Mouse (Mus musculus): ENCODE data around the gene Josd2.

Gene Josd2

GRCm38 (mm10) chr7:44471880-44472557 lies 4.2 kb downstream of the Josd2 start:
- DNase-seq (ENCODE audit: low read depth in 2 of 2, low spot score in 2 of 2): no peak

GRCm38 (mm10) chr7:44472558-44472885 lies 4.7 kb downstream of the Josd2 start:
- DNase-seq (ENCODE audit: low read depth in 2 of 2, low spot score in 2 of 2): no peak

GRCm38 (mm10) chr7:44472961-44473646 lies 5.3 kb downstream of the Josd2 start:
- no peak for DNase-seq (ENCODE audit: low read depth in 2 of 2, low spot score in 2 of 2)

- no peak for DNase-seq (ENCODE audit: low read depth in 2 of 2, low spot score in 2 of 2)
Observed at GRCm38 (mm10) chr7:44474419-44474818, 6.6 kb downstream of the Josd2 start.

- DNase-seq (ENCODE audit: low read depth in 2 of 2, low spot score in 2 of 2): no peak
Observed at GRCm38 (mm10) chr7:44475046-44475614, 7.3 kb downstream of the Josd2 start.

- DNase-seq (ENCODE audit: low read depth in 2 of 2, low spot score in 2 of 2): no peak
Observed at GRCm38 (mm10) chr7:44482836-44483435, 15.2 kb downstream of the Josd2 start.

- DNase-seq (ENCODE audit: low read depth in 2 of 2, low spot score in 2 of 2): no peak
Observed at GRCm38 (mm10) chr7:44484109-44484508, 16.3 kb downstream of the Josd2 start.

GRCm38 (mm10) chr7:44484841-44485571 lies 17.2 kb downstream of the Josd2 start:
- peak; percentile 48 to 67 for DNase-seq (ENCODE audit: low read depth in 2 of 2, low spot score in 2 of 2)

GRCm38 (mm10) chr7:44485572-44486195 lies 17.9 kb downstream of the Josd2 start:
- no peak for DNase-seq (ENCODE audit: low read depth in 2 of 2, low spot score in 2 of 2)

- DNase-seq (ENCODE audit: low read depth in 2 of 2, low spot score in 2 of 2): no peak
Observed at GRCm38 (mm10) chr7:44486927-44487575, 19.3 kb downstream of the Josd2 start.

GRCm38 (mm10) chr7:44487936-44488335 lies 20.2 kb downstream of the Josd2 start:
- no peak for DNase-seq (ENCODE audit: low read depth in 2 of 2, low spot score in 2 of 2)

GRCm38 (mm10) chr7:44488545-44488944 lies 20.8 kb downstream of the Josd2 start:
- DNase-seq (ENCODE audit: low read depth in 2 of 2, low spot score in 2 of 2): no peak

- DNase-seq (ENCODE audit: low read depth in 2 of 2, low spot score in 2 of 2): no peak
Observed at GRCm38 (mm10) chr7:44490281-44490680, 22.5 kb downstream of the Josd2 start.

- no peak for DNase-seq (ENCODE audit: low read depth in 2 of 2, low spot score in 2 of 2)
Observed at GRCm38 (mm10) chr7:44491391-44491790, 23.6 kb downstream of the Josd2 start.

GRCm38 (mm10) chr7:44492166-44492826 lies 24.5 kb downstream of the Josd2 start:
- no peak for DNase-seq (ENCODE audit: low read depth in 2 of 2, low spot score in 2 of 2)

GRCm38 (mm10) chr7:44494681-44495080 lies 26.9 kb downstream of the Josd2 start:
- no peak for DNase-seq (ENCODE audit: low read depth in 2 of 2, low spot score in 2 of 2)

- DNase-seq (ENCODE audit: low read depth in 2 of 2, low spot score in 2 of 2): no peak
Observed at GRCm38 (mm10) chr7:44495086-44495485, 27.3 kb downstream of the Josd2 start.

GRCm38 (mm10) chr7:44495992-44496770 lies 28.4 kb downstream of the Josd2 start, which contains the start of the genes Emc10 and Fam71e1:
TSS of gene Emc10 (minus strand) at chr7:44496529.
TSS of gene Fam71e1 (plus strand) at chr7:44496581.
- peak; percentile 97 to 98 for DNase-seq (ENCODE audit: low read depth in 2 of 2, low spot score in 2 of 2)

- no peak for DNase-seq (ENCODE audit: low read depth in 2 of 2, low spot score in 2 of 2)
Observed at GRCm38 (mm10) chr7:44496771-44497109, 29.0 kb downstream of the Josd2 start.
